Mouse (Mus musculus) midbrain, embryonic 11.5 days (tissue): ENCODE data around the gene Krtap3-2. TPM values are rescaled to one million over a fixed set of nuclear protein-coding genes. Genes with fewer than 3 reads are reported as not detected.

Experiments
- ATAC-seq: fragments of 200-750 bp; cut with Nextera tagmentation; 2 replicates; pipeline ENCODE4 v1.8.0; 2017; ENCODE audit warnings: moderate TSS enrichment, moderate library complexity; ENCODE audit not compliant: low FRiP score
- DNase-seq: peaks from one replicate; pipeline ENCODE4 v3.0.0; 2015; ENCODE audit warnings: low spot score; ENCODE audit errors: missing footprints
- H3K27ac ChIP-seq: fragments of 300-500 bp; sonication (generic); 2 replicates; pipeline ENCODE4 v1.5.1; 2014; ENCODE audit warnings: low read depth, low read length
- H3K27me3 ChIP-seq: fragments of 300-500 bp; sonication (generic); 2 replicates; pipeline ENCODE4 v1.6.1; 2014; ENCODE audit warnings: mild to moderate bottlenecking, low read length, moderate library complexity, mixed read lengths; ENCODE audit not compliant: control insufficient read depth, insufficient read depth
- H3K36me3 ChIP-seq: fragments of 300-500 bp; sonication (generic); 2 replicates; pipeline ENCODE4 v1.6.1; 2014; ENCODE audit warnings: mild to moderate bottlenecking, low read length, moderate library complexity, mixed read lengths; ENCODE audit not compliant: control insufficient read depth, insufficient read depth
- H3K4me1 ChIP-seq: fragments of 300-500 bp; sonication (generic); 2 replicates; pipeline ENCODE4 v1.6.1; 2014; ENCODE audit warnings: low read length; ENCODE audit not compliant: control insufficient read depth, insufficient read depth
- H3K4me2 ChIP-seq: fragments of 300-500 bp; sonication (generic); 2 replicates; pipeline ENCODE4 v1.6.1; 2014; ENCODE audit warnings: mild to moderate bottlenecking, moderate library complexity
- H3K4me3 ChIP-seq: fragments of 300-500 bp; sonication (generic); 2 replicates; pipeline ENCODE4 v1.5.1; 2014; ENCODE audit warnings: low read depth, low read length
- H3K9ac ChIP-seq: fragments of 300-500 bp; sonication (generic); 2 replicates; pipeline ENCODE4 v1.6.1; 2014; ENCODE audit warnings: low read length
- H3K9me3 ChIP-seq: fragments of 300-500 bp; sonication (generic); 2 replicates; pipeline ENCODE4 v1.6.1; 2016; ENCODE audit warnings: low read length; ENCODE audit not compliant: control insufficient read depth
- WGBS: fragments of 180-500 bp; shearing (Covaris S2); extraction: QIAGEN DNeasy Blood & Tissue Kit; methylation state at CpG from one replicate; pipeline ENCODE4 v1.1.7; 2014; 5-methylcytosine and 5-hydroxymethylcytosine counted together
- polyA plus RNA-seq: library from polyadenylated mRNA; unstranded; fragments of >200 nt; fragmentation: Nextera tagmentation; extraction: Ambion mirVana; gene quantifications from 2 replicates; pipeline ENCODE4 v1.2.1, GENCODE M21; 2014

Gene Krtap3-2
- polyA plus RNA-seq, 1 experiment from 2014 or later, result not detected

DNA sequence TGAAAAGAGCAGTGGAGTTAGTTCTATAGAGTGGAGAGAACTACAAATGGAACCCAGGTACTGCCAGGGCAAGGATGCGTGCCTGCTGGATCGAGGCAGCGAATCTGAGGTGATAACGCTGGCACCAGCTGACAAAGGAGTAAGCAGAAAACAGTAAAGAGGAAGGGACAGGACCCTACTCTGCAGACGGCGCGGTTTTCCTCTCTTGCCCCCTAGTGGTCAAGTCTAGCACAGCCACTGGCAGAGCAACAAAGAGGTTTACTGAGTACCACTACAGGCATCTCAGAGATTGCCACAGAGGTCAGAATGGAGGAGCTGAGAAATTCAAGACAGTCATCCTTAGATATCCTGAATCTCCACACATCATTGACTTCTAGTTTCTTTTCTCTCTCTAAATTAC is 17.5 kb upstream of the Krtap3-2 start:
- ATAC-seq, result peak; percentile 85
- WGBS, result under 1% methylated on average over 7 of the region's 7 CpGs

DNA sequence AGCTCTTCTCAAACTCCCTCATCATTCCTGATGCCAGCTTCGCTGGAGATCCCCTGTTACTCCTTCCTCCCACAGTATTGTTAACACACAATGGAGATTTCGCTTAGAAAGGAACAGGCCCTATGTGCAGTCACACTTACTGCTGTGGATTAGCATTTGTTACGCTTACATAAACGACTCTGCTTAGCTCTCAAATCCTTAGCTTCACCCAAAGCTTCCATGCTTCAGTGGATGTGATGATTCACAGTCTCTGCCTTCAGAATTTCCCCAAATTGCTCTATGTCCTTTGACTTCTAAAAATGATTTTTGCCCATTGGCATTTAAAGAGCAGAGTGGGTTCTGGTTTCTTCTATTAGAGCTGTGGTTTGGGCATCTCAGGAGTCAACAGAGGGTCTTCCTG is 16.5 kb upstream of the Krtap3-2 start:
- Histone ChIP-seq H3K36me3 (no peaks in the 10 kb centered on the region), H3K9ac (no peak overlapping the region), H3K4me1 (no peaks in the 10 kb centered on the region), H3K9me3 (no peaks in the 10 kb centered on the region), H3K4me2 (no peak overlapping the region), H3K4me3 (no peak overlapping the region), H3K27ac (no peak overlapping the region), H3K27me3 (no peaks in the 10 kb centered on the region)
- ATAC-seq, result no peak
- WGBS, result 19% methylated on average over 4 of the region's 4 CpGs
- DNase-seq, result peak; percentile 87

More for the DNA sequence above, 17.5 kb upstream of the Krtap3-2 start:
- Histone ChIP-seq H3K9me3 (no peaks in the 10 kb centered on the region), H3K36me3 (no peaks in the 10 kb centered on the region), H3K4me2 (peak overlapping the region; percentile 1; the same call in 1 of the 2 replicates), H3K27me3 (no peaks in the 10 kb centered on the region), H3K9ac (no peak overlapping the region), H3K4me3 (no peak overlapping the region), H3K27ac (no peak overlapping the region), H3K4me1 (no peaks in the 10 kb centered on the region)
- peak; percentile 96 for DNase-seq

DNA sequence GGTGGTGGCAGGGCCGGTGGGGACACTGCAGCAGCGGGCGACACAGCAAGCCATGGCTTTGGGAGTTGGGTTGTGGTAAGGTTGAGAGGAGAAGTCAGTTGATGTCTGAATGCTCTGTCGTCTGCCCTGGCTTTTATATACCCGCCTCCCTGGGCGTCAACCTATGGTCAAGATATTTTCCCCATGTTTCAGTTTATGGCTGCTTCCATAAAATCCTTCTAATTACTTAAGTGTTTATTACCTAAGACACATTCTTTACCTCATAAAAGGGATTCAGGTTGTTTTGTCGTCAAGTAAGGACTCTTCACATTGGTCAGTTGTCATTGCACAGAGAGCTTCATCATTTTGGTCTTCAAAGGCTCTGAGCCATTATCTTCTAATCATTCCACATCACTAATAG is 9.9 kb upstream of the Krtap3-2 start, which contains the start of gene Krtap3-1:
Gene Krtap3-1 (minus strand): TSS at position 101 of the 400 bp plus-strand sequence.
- no peaks in the 10 kb centered on the region for H3K9me3 ChIP-seq
- WGBS, result 87% methylated on average over 7 of the region's 7 CpGs
- H3K27me3 ChIP-seq, result no peaks in the 10 kb centered on the region
- H3K9ac ChIP-seq, result no peak within 1 kb of the TSS
- no peak within 1 kb of the TSS for H3K27ac ChIP-seq
- ATAC-seq (no peak), DNase-seq (no peak)
- no peaks in the 10 kb centered on the region for H3K36me3 ChIP-seq
- H3K4me1 ChIP-seq, result no peaks in the 10 kb centered on the region
- H3K4me2 ChIP-seq, result no peak within 1 kb of the TSS
- no peak within 1 kb of the TSS for H3K4me3 ChIP-seq

DNA sequence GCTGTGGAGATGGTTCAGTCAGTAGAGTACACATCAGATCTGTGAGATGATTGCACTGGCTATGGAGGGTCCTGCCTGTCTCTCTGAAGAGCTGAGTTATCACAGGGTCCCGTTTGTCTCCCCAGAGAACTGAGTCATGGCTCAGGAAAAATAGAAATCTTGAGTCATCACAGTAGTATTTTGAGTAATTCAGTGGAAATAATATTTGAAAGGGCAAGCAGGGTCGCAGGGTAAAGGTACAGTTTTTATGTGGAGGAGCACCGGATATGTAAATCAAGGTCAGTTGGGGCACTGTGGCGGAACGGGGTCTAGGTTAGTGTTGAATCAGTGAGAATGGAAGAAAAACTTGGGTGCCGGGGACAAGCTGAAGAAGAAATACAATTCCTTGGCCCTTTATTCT is 5.9 kb upstream of the Krtap3-2 start:
- Histone ChIP-seq H3K4me3 (no peak overlapping the region), H3K27ac (no peak overlapping the region), H3K27me3 (no peaks in the 10 kb centered on the region), H3K9ac (no peak overlapping the region), H3K4me1 (no peaks in the 10 kb centered on the region), H3K4me2 (no peak overlapping the region), H3K36me3 (no peaks in the 10 kb centered on the region), H3K9me3 (no peaks in the 10 kb centered on the region)
- WGBS, result 76% methylated on average over 6 of the region's 6 CpGs
- DNase-seq, result no peak
- ATAC-seq, result no peak

DNA sequence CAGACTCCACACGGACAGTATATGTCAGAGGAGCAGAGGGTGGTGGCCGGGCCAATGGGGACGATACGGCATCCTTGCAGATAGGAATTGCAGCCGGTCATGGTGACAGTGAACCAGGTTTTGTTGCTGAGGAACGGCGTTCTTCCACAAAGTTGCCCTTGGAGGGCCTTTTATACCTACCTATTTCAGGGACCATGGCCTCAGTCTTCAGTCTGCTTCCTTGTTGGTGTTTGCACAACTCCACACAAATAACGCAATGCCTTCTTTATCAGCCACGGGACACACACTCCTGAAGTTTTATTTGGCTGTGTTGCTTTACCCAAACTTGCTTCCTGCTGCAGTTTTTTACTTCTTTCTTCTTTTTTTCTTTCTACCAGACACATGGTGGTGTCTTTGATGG is 2.7 kb upstream of the Krtap3-2 start, which contains the start of gene Gm11939:
Gene Gm11939 (minus strand): TSS at position 101 of the 400 bp plus-strand sequence.
- H3K36me3 ChIP-seq, result no peaks in the 10 kb centered on the region
- H3K27me3 ChIP-seq, result no peaks in the 10 kb centered on the region
- 93% methylated on average over 9 of the region's 9 CpGs for WGBS
- no peak within 1 kb of the TSS for H3K4me3 ChIP-seq
- no peak within 1 kb of the TSS for H3K27ac ChIP-seq
- H3K4me2 ChIP-seq, result no peak within 1 kb of the TSS
- H3K9ac ChIP-seq, result no peak within 1 kb of the TSS
- ATAC-seq (no peak), DNase-seq (no peak)
- H3K4me1 ChIP-seq, result no peaks in the 10 kb centered on the region
- no peaks in the 10 kb centered on the region for H3K9me3 ChIP-seq

DNA sequence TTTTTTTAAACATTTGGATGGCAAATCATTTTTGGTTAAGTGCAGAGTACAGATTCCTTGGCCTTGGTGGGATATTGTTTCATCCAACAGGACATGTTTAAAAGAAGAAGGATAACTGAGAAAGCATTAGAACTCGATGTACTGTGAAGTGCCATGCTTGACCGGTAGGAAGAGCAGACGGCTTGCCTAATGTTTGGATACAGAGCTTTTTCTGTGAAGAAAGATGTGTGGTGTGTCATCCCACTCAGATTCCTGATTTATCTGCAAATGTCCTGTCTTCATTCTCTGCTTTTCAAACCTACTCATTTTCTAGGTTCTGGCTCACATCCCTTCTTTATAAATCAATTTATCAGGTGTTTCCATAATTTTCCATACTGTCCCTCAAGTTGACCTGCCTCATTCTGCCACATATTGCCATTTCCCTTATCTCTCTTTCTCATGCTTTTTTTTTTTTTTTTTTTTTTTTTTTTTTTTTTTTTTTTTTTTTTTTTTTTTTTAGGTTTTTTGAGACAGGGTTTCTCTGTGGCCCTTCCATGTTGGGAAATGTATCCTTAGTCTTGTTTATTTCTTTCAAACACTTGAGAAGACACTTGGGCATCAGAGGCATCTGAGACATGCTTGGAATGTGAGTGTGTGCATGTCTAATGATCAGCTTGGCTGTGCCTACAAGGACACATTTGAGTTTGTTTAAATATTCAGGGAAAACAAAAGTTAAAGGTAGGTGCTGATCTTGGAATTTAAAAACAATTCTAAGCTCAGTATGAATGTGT is 1.5 kb upstream of the Krtap3-2 start:
- no peak for DNase-seq
- H3K36me3 ChIP-seq, result no peaks in the 10 kb centered on the region
- WGBS, result 84% methylated on average over 3 of the region's 3 CpGs
- no peak overlapping the region for H3K9ac ChIP-seq
- no peak overlapping the region for H3K4me3 ChIP-seq
- ATAC-seq, result no peak
- H3K9me3 ChIP-seq, result no peaks in the 10 kb centered on the region
- H3K27me3 ChIP-seq, result no peaks in the 10 kb centered on the region
- H3K27ac ChIP-seq, result no peak overlapping the region
- H3K4me2 ChIP-seq, result no peak overlapping the region
- no peaks in the 10 kb centered on the region for H3K4me1 ChIP-seq

DNA sequence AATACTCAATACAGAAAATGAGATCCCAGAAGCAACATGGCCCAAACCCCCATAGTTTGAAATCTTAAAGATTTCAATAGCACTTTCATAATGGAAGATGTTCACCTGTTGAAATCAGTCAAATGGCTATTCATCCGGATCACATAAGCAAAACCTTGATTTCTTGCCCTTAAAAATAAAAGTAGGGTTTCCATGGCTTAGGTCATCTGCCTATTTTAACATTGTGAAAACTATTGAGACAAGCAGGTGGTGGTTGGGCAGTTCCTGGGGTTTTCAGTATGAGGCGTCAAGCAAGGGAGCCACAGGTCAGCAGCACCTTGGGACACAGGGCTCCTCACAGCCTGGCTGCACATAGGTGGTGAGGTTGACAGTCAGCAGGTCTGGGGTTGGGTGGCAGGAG is 458 bp downstream of the Krtap3-2 start:
- Histone ChIP-seq H3K4me1 (no peaks in the 10 kb centered on the region), H3K4me2 (no peak overlapping the region), H3K36me3 (no peaks in the 10 kb centered on the region), H3K27me3 (no peaks in the 10 kb centered on the region), H3K9me3 (no peaks in the 10 kb centered on the region), H3K27ac (no peak overlapping the region), H3K9ac (no peak overlapping the region), H3K4me3 (no peak overlapping the region)
- no peak for ATAC-seq
- WGBS, result 84% methylated on average over 2 of the region's 2 CpGs
- no peak for DNase-seq

DNA sequence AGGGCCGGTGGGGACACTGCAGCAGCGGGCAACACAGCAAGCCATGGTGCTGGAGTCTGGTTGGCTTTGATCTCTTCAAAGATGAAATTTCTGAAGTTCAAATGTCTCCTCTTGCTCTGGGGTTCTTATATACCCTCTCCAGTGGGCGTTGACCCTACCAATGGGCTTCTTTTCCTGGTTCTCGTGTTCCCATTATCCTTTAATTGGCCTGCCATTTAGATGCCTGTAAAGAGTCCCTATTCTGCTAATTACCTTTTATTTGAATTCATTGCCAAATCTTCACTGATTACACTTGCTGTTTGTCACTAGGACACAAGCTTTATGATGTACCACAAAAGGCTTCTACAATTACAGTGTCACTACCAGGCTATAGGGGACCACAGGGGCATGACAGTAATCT is 5.9 kb downstream of the Krtap3-2 start, which contains the start of gene Krtap3-3:
Gene Krtap3-3 (minus strand): TSS at position 101 of the 400 bp plus-strand sequence.
- WGBS, result 81% methylated on average over 4 of the region's 4 CpGs

DNA sequence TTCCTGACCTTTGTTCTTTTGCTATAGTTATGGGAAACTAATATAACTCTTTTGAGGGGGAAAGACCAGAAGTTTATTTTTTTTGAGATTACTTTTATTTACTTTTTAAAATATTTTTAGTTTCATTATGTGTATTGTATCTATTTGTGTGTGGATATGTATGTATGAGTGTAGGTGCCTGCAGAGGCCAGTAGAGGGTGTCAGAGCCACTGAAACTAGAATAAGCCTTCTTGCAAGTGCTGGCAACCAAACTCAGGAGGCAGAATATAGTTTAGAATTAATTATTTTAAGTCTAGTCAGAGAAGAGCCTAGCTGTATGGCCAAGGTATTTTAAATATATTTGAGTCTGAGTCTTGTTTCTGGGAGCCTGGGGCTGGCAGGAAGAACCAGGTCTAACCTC is 8.8 kb downstream of the Krtap3-2 start:
- no peak overlapping the region for H3K4me3 ChIP-seq
- H3K27ac ChIP-seq, result no peak overlapping the region
- no peaks in the 10 kb centered on the region for H3K27me3 ChIP-seq
- no peak overlapping the region for H3K9ac ChIP-seq
- H3K36me3 ChIP-seq, result no peaks in the 10 kb centered on the region
- no peaks in the 10 kb centered on the region for H3K4me1 ChIP-seq
- H3K4me2 ChIP-seq, result no peak overlapping the region
- H3K9me3 ChIP-seq, result no peaks in the 10 kb centered on the region
- ATAC-seq, result no peak
- DNase-seq, result no peak

More for the DNA sequence above, 5.9 kb downstream of the Krtap3-2 start, which contains the start of gene Krtap3-3:
- H3K4me1 ChIP-seq, result no peaks in the 10 kb centered on the region
- H3K9me3 ChIP-seq, result no peaks in the 10 kb centered on the region
- no peak within 1 kb of the TSS for H3K4me3 ChIP-seq
- H3K36me3 ChIP-seq, result no peaks in the 10 kb centered on the region
- ATAC-seq (no peak), DNase-seq (no peak)
- H3K27me3 ChIP-seq, result no peaks in the 10 kb centered on the region
- no peak within 1 kb of the TSS for H3K9ac ChIP-seq
- no peak within 1 kb of the TSS for H3K4me2 ChIP-seq
- H3K27ac ChIP-seq, result no peak within 1 kb of the TSS
